Mouse (Mus musculus): ENCODE measurements around the gene Gm20822.
"Not testable (repeated sequence)": the region's sequence is repeated elsewhere in the genome, so short reads cannot be mapped to it uniquely, and the experiment has no call there.

Gm20822 gene

DNA sequence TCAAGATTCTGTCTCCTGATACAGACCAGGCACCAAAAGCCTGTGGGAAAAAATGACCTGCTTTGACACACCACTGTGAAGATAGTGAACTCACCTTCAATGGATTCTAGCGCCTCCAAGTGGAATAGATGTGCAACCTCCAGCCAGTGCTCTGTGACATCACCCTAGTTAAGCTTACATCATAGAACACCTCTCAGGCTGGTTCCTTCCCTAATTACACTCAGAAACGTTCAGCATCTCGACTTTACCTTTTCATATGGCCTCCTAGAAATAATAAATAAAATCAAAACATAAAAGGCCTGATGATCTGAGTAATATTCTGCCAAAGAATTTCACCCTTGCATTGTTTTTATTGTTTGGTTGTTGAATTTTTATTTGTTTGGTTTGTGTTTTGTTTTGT, at the start of gene Gm20822:
TSS of gene Gm20822 (minus strand) at position 101 of the 400 bp plus-strand sequence.
- not testable (repeated sequence) for DNase-seq

Measured in kidney, postnatal 14 days (tissue).